Mouse (Mus musculus): Measurements from ENCODE around the gene Olfr558. TPM values are rescaled to one million over a fixed set of nuclear protein-coding genes. Genes with fewer than 3 reads are reported as not detected.

Olfr558 gene
- polyA plus RNA-seq, 1 experiment, result not detected

DNA sequence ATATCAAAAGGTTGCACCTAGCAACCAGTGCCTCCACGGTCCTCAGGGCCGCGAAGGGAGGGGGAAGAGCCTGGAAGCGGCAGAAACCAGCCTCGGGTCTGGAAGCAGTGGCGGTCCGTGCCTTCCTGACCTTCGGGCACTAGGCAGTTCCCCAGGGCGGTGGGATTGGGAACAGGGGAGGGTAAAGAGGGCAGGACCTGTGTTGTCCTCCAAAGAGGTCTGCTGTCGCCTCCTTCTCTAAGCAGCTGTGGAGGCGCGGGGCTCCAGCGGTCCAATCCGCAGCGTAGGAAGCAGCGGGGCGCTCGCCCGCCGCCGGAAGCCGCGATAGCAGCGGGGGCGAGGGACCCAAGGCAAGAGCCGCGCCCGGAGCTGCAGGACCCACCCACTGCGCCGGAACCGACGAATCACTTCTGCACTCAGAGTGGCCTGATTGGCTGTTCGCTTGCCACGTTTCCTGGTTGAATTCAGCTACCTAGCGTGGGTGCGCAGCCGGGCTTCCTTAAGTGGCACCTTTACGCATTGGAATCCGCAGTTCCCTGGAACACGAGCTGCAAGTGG lies 15.0 kb upstream of the Olfr558 start, which contains the start of gene Trim68:
Gene Trim68, minus strand, starts transcription at position 384 of the 558 bp plus-strand sequence.
- no peak for TF ChIP-seq CTCF (IDR thresholded peaks at IDR 0.05; ENCODE audit: control insufficient read depth, insufficient read depth, insufficient read length)
- peak; percentile 55 for TF ChIP-seq USF1 (IDR thresholded peaks at IDR 0.05; ENCODE audit: low read depth)
- no peak for TF ChIP-seq MYOD1 (IDR thresholded peaks at IDR 0.05; ENCODE audit: control insufficient read depth, insufficient read length, low read depth)
- Histone ChIP-seq H3K4me3 (ENCODE audit: insufficient read depth, poor library complexity, severe bottlenecking) (peak within 1 kb of the TSS; percentile 40), H3K79me2 (ENCODE audit: control insufficient read depth, insufficient read depth) (no peaks in the 10 kb centered on the region), H3K79me3 (ENCODE audit: low read depth) (no peaks in the 10 kb centered on the region), H3K27me3 (ENCODE audit: control insufficient read depth, insufficient read depth, insufficient read length) (no peaks in the 10 kb centered on the region), H3ac (ENCODE audit: control insufficient read depth, insufficient read length, low read depth) (peak within 1 kb of the TSS; percentile 65), H3K36me3 (ENCODE audit: control insufficient read depth, insufficient read depth) (no peaks in the 10 kb centered on the region)

DNA sequence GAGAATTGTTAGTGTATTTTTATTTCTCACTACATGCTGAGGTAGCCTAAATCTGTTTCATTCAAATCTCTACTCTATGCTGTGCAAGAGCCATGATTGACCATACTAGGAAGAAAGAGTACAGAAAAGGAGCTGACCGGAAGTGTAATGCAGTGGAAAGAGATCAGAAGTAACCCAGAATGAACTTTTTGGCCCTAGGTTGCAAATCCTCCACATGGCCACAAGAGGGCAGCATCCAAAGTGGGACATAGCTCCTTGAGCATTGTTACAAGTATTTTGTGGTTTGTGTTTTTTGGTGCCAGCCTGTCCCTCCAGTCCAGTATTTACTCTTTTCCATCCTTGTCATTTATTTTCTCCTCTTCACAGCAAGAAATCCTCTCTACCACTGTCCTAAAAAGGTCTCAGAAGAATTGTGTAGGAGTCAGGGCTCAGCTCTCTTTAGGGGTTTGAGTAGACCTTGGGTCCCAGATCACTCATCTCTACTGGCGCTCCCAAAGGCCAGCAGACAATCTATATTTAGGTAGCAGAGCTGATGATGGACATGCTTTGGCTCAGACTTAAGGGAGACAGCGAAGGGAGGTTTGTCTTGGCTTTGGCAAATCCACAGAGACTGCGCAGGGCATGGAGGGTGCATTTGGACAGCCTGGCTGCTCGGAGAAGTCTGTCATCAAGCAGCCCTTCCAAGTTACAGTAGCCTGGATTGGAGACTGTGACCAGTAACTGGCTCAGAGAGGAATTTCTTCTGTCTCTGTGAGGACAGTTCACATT lies 6.5 kb upstream of the Olfr558 start, which contains the start of gene Olfr557:
Gene Olfr557, plus strand, starts transcription at position 553 of the 768 bp plus-strand sequence.
- no peaks in the 10 kb centered on the region for H3K79me3 ChIP-seq (ENCODE audit: low read depth)
- H3ac ChIP-seq (ENCODE audit: control insufficient read depth, insufficient read length, low read depth), result no peak within 1 kb of the TSS
- H3K79me2 ChIP-seq (ENCODE audit: control insufficient read depth, insufficient read depth), result no peaks in the 10 kb centered on the region
- H3K27me3 ChIP-seq (ENCODE audit: control insufficient read depth, insufficient read depth, insufficient read length), result no peaks in the 10 kb centered on the region
- TF ChIP-seq CTCF (IDR thresholded peaks at IDR 0.05; ENCODE audit: control insufficient read depth, insufficient read depth, insufficient read length), result peak; percentile 52
- TF ChIP-seq FOSL1 (IDR thresholded peaks at IDR 0.05; ENCODE audit: insufficient read depth, low read length, poor library complexity, severe bottlenecking), result no peak
- no peak for TF ChIP-seq CEBPB (IDR thresholded peaks at IDR 0.05; ENCODE audit: low read depth)
- TF ChIP-seq USF1 (IDR thresholded peaks at IDR 0.05; ENCODE audit: low read depth), result no peak
- H3K4me3 ChIP-seq (ENCODE audit: insufficient read depth, poor library complexity, severe bottlenecking), result no peak within 1 kb of the TSS
- H3K36me3 ChIP-seq (ENCODE audit: control insufficient read depth, insufficient read depth), result no peaks in the 10 kb centered on the region

DNA sequence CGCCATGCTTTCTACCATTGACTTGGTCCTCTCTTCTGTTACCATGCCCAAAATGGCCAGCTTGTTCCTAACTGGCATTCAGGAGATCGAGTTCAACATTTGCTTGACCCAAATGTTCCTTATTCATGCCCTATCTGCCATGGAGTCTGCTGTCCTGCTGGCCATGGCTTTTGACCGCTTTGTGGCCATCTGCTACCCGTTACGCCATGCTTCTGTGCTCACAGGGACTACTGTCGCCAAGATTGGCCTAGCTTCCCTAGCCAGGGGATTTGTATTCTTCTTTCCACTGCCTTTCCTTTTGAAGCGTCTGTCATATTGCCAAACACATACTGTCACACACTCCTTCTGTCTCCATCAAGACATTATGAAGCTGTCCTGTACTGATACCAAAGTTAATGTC lies 3.6 kb upstream of the Olfr558 start:
- Histone ChIP-seq H3K79me3 (ENCODE audit: low read depth) (no peaks in the 10 kb centered on the region), H3K79me2 (ENCODE audit: control insufficient read depth, insufficient read depth) (no peaks in the 10 kb centered on the region), H3ac (ENCODE audit: control insufficient read depth, insufficient read length, low read depth) (no peak overlapping the region), H3K27me3 (ENCODE audit: control insufficient read depth, insufficient read depth, insufficient read length) (no peaks in the 10 kb centered on the region), H3K36me3 (ENCODE audit: control insufficient read depth, insufficient read depth) (no peaks in the 10 kb centered on the region), H3K4me3 (ENCODE audit: insufficient read depth, poor library complexity, severe bottlenecking) (no peak overlapping the region)
- no peak for TF ChIP-seq CEBPB (IDR thresholded peaks at IDR 0.05; ENCODE audit: low read depth)
- TF ChIP-seq CTCF (IDR thresholded peaks at IDR 0.05; ENCODE audit: control insufficient read depth, insufficient read depth, insufficient read length), result no peak
- TF ChIP-seq MYOG (IDR thresholded peaks at IDR 0.05; ENCODE audit: control insufficient read depth, extremely low read depth, insufficient read length), result no peak
- no peak for TF ChIP-seq USF1 (IDR thresholded peaks at IDR 0.05; ENCODE audit: low read depth)
- no peak for TF ChIP-seq FOSL1 (IDR thresholded peaks at IDR 0.05; ENCODE audit: insufficient read depth, low read length, poor library complexity, severe bottlenecking)

DNA sequence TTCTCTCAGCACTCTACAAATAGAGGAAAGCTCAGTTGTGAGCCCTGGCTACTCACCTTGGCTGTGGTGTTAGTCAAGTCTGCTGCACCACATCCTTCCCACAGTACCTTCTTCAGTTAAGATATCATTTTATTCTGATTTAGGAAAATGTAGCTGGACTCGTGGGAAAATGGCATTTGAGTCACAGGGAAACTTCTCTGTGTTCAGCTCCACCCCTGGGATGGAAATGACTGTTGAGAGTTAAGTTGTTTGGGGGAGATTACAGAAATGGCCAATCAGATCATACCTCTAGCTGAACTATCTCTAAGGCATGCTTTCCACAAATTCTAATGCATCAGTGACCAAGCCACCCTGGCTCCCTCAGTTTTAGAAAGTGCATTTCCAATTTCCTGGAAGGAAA lies 17.0 kb downstream of the Olfr558 start, which contains the start of gene Olfr33:
Gene Olfr33, minus strand, starts transcription at position 101 of the 400 bp plus-strand sequence.
- no peaks in the 10 kb centered on the region for H3K27me3 ChIP-seq (ENCODE audit: control insufficient read depth, insufficient read depth, insufficient read length)

DNA sequence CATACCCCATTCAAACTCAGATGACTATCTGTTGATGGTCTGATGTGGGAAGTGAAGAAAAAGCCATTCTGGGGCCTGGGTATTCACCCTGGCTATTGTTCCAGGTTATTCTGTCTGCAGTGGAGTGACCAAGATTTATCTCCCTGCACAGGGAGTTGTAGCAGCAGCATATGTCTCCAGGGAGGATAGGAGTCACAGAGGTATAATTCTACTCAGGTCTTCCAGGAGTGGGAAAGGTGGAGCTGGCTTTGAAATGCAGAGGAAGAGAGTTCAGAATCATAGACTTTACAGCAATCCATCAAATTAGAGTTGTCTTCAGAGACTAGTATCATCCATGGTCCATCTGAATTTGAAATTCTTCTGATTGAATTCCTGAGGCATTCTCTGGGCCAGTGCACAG lies 25.4 kb downstream of the Olfr558 start, which contains the start of gene Olfr559:
Gene Olfr559, minus strand, starts transcription at position 101 of the 400 bp plus-strand sequence.
- H3K79me2 ChIP-seq (ENCODE audit: control insufficient read depth, insufficient read depth), result no peaks in the 10 kb centered on the region
- no peak within 1 kb of the TSS for H3ac ChIP-seq (ENCODE audit: control insufficient read depth, insufficient read length, low read depth)
- H3K36me3 ChIP-seq (ENCODE audit: control insufficient read depth, insufficient read depth), result no peaks in the 10 kb centered on the region
- no peaks in the 10 kb centered on the region for H3K27me3 ChIP-seq (ENCODE audit: control insufficient read depth, insufficient read depth, insufficient read length)
- TF ChIP-seq FOSL1 (IDR thresholded peaks at IDR 0.05; ENCODE audit: insufficient read depth, low read length, poor library complexity, severe bottlenecking) (no peak), CTCF (IDR thresholded peaks at IDR 0.05; ENCODE audit: control insufficient read depth, insufficient read depth, insufficient read length) (no peak), USF1 (IDR thresholded peaks at IDR 0.05; ENCODE audit: low read depth) (no peak), MAX (IDR thresholded peaks at IDR 0.05) (no peak), MYOG (IDR thresholded peaks at IDR 0.05; ENCODE audit: control insufficient read depth, extremely low read depth, insufficient read length) (no peak), CEBPB (IDR thresholded peaks at IDR 0.05; ENCODE audit: low read depth) (no peak), MYOD1 (IDR thresholded peaks at IDR 0.05; ENCODE audit: control insufficient read depth, insufficient read length, low read depth) (no peak)
- H3K79me3 ChIP-seq (ENCODE audit: low read depth), result no peaks in the 10 kb centered on the region
- no peak within 1 kb of the TSS for H3K4me3 ChIP-seq (ENCODE audit: insufficient read depth, poor library complexity, severe bottlenecking)

More for the DNA sequence above, 17.0 kb downstream of the Olfr558 start, which contains the start of gene Olfr33:
- Histone ChIP-seq H3K79me3 (ENCODE audit: low read depth) (no peaks in the 10 kb centered on the region), H3K36me3 (ENCODE audit: control insufficient read depth, insufficient read depth) (no peaks in the 10 kb centered on the region), H3ac (ENCODE audit: control insufficient read depth, insufficient read length, low read depth) (no peak within 1 kb of the TSS), H3K4me3 (ENCODE audit: insufficient read depth, poor library complexity, severe bottlenecking) (no peak within 1 kb of the TSS), H3K79me2 (ENCODE audit: control insufficient read depth, insufficient read depth) (no peaks in the 10 kb centered on the region)
- TF ChIP-seq FOSL1 (IDR thresholded peaks at IDR 0.05; ENCODE audit: insufficient read depth, low read length, poor library complexity, severe bottlenecking) (no peak), CEBPB (IDR thresholded peaks at IDR 0.05; ENCODE audit: low read depth) (no peak), CTCF (IDR thresholded peaks at IDR 0.05; ENCODE audit: control insufficient read depth, insufficient read depth, insufficient read length) (no peak), MYOD1 (IDR thresholded peaks at IDR 0.05; ENCODE audit: control insufficient read depth, insufficient read length, low read depth) (no peak), MYOG (IDR thresholded peaks at IDR 0.05; ENCODE audit: control insufficient read depth, extremely low read depth, insufficient read length) (no peak), USF1 (IDR thresholded peaks at IDR 0.05; ENCODE audit: low read depth) (no peak), MAX (IDR thresholded peaks at IDR 0.05) (no peak)
